Mouse (Mus musculus): Measurements from ENCODE around the gene Aqp7. TPM values are rescaled to one million over a fixed set of nuclear protein-coding genes. Genes with fewer than 3 reads are reported as not detected.
"Not testable (repeated sequence)": the region's sequence is repeated elsewhere in the genome, so short reads cannot be mapped to it uniquely, and the experiment has no call there.

Gene Aqp7
- total and polyA plus RNA-seq, 2 experiments from 2014 or later = not detected

GRCm38 (mm10) chr4:41091391-41091790 is 43.5 kb upstream of the Aqp7 start:
- H3K9ac ChIP-seq (replicated peaks; ENCODE audit: low read length, poor library complexity, severe bottlenecking) = no peak overlapping the region
- H3K4me2 ChIP-seq (ENCODE audit: low read depth, low read length, poor library complexity, severe bottlenecking) = no peak overlapping the region
- H3K36me3 ChIP-seq (ENCODE audit: insufficient read depth, low read length) = no peaks in the 10 kb centered on the region
- ATAC-seq (ENCODE audit: low FRiP score) (no peak), DNase-seq (ENCODE audit: low spot score) (no peak)
- WGBS = 59% methylated on average over 3 of the region's 3 CpGs
- TF ChIP-seq CTCF (IDR thresholded peaks at IDR 0.05) = no peak
- H3K9me3 ChIP-seq (ENCODE audit: low read length) = no peaks in the 10 kb centered on the region
- H3K4me3 ChIP-seq (ENCODE audit: low read depth, low read length) = no peak overlapping the region
- H3K27ac ChIP-seq (ENCODE audit: low read depth, low read length) = no peak overlapping the region
- no peaks in the 10 kb centered on the region for H3K27me3 ChIP-seq (ENCODE audit: insufficient read depth, low read length)
- H3K4me1 ChIP-seq (ENCODE audit: insufficient read depth, low read length) = no peaks in the 10 kb centered on the region

GRCm38 (mm10) chr4:41089705-41090104 is 41.8 kb upstream of the Aqp7 start:
- Histone ChIP-seq H3K4me3 (ENCODE audit: low read depth, low read length) (no peak overlapping the region), H3K4me1 (ENCODE audit: insufficient read depth, low read length) (no peaks in the 10 kb centered on the region), H3K9ac (replicated peaks; ENCODE audit: low read length, poor library complexity, severe bottlenecking) (no peak overlapping the region), H3K36me3 (ENCODE audit: insufficient read depth, low read length) (no peaks in the 10 kb centered on the region), H3K9me3 (ENCODE audit: low read length) (no peaks in the 10 kb centered on the region), H3K4me2 (ENCODE audit: low read depth, low read length, poor library complexity, severe bottlenecking) (no peak overlapping the region), H3K27ac (ENCODE audit: low read depth, low read length) (no peak overlapping the region), H3K27me3 (ENCODE audit: insufficient read depth, low read length) (no peaks in the 10 kb centered on the region)
- ATAC-seq (ENCODE audit: low FRiP score) (no peak), DNase-seq (ENCODE audit: low spot score) (no peak)
- no peak for TF ChIP-seq CTCF (IDR thresholded peaks at IDR 0.05)
- WGBS = 93% methylated on average over 2 of the region's 2 CpGs

DNA sequence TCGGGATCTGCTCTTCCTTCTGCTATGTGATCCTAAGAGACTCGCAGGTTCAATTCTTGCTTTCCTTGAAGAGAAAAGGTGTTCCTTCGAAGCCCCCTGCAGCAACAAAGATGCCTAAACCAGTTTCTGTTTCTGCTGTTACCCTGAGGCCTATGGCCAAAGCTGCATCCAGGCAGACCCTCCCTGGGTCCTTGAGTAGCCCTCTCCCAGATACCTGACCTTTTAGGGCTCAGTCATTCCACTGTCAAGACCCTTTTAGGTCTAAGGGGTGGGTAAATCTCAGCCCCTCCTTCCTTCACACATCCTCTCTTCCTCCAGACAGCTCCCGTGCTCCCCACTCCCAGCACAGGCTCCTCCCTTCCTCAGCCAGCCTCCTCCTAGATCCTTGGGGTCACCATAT is 41.2 kb upstream of the Aqp7 start:
- no peak for ATAC-seq (ENCODE audit: low FRiP score)
- no peak overlapping the region for H3K4me2 ChIP-seq (ENCODE audit: low read depth, low read length, poor library complexity, severe bottlenecking)
- H3K27me3 ChIP-seq (ENCODE audit: insufficient read depth, low read length) = no peaks in the 10 kb centered on the region
- WGBS = 82% methylated on average over 4 of the region's 4 CpGs
- no peak overlapping the region for H3K27ac ChIP-seq (ENCODE audit: low read depth, low read length)
- TF ChIP-seq CTCF (IDR thresholded peaks at IDR 0.05) = no peak
- DNase-seq (ENCODE audit: low spot score) = no peak
- no peak overlapping the region for H3K9ac ChIP-seq (replicated peaks; ENCODE audit: low read length, poor library complexity, severe bottlenecking)
- H3K36me3 ChIP-seq (ENCODE audit: insufficient read depth, low read length) = no peaks in the 10 kb centered on the region
- H3K4me1 ChIP-seq (ENCODE audit: insufficient read depth, low read length) = no peaks in the 10 kb centered on the region
- no peaks in the 10 kb centered on the region for H3K9me3 ChIP-seq (ENCODE audit: low read length)
- H3K4me3 ChIP-seq (ENCODE audit: low read depth, low read length) = no peak overlapping the region

GRCm38 (mm10) chr4:41087459-41088298 is 39.7 kb upstream of the Aqp7 start:
- Histone ChIP-seq H3K4me1 (ENCODE audit: insufficient read depth, low read length) (no peaks in the 10 kb centered on the region), H3K4me2 (ENCODE audit: low read depth, low read length, poor library complexity, severe bottlenecking) (no peak overlapping the region), H3K9ac (replicated peaks; ENCODE audit: low read length, poor library complexity, severe bottlenecking) (no peak overlapping the region), H3K9me3 (ENCODE audit: low read length) (no peaks in the 10 kb centered on the region), H3K36me3 (ENCODE audit: insufficient read depth, low read length) (no peaks in the 10 kb centered on the region), H3K27me3 (ENCODE audit: insufficient read depth, low read length) (no peaks in the 10 kb centered on the region), H3K4me3 (ENCODE audit: low read depth, low read length) (no peak overlapping the region), H3K27ac (ENCODE audit: low read depth, low read length) (no peak overlapping the region)
- DNase-seq (ENCODE audit: low spot score) = no peak
- no peak for ATAC-seq (ENCODE audit: low FRiP score)
- WGBS = 89% methylated on average over 16 of the region's 16 CpGs
- TF ChIP-seq CTCF (IDR thresholded peaks at IDR 0.05) = no peak

GRCm38 (mm10) chr4:41086947-41087346 is 39.0 kb upstream of the Aqp7 start:
- H3K36me3 ChIP-seq (ENCODE audit: insufficient read depth, low read length) = no peaks in the 10 kb centered on the region
- H3K9ac ChIP-seq (replicated peaks; ENCODE audit: low read length, poor library complexity, severe bottlenecking) = no peak overlapping the region
- TF ChIP-seq CTCF (IDR thresholded peaks at IDR 0.05) = no peak
- WGBS = 81% methylated on average over 9 of the region's 9 CpGs
- H3K27ac ChIP-seq (ENCODE audit: low read depth, low read length) = no peak overlapping the region
- no peaks in the 10 kb centered on the region for H3K9me3 ChIP-seq (ENCODE audit: low read length)
- H3K4me2 ChIP-seq (ENCODE audit: low read depth, low read length, poor library complexity, severe bottlenecking) = no peak overlapping the region
- no peak for ATAC-seq (ENCODE audit: low FRiP score)
- DNase-seq (ENCODE audit: low spot score) = no peak
- no peak overlapping the region for H3K4me3 ChIP-seq (ENCODE audit: low read depth, low read length)
- no peaks in the 10 kb centered on the region for H3K4me1 ChIP-seq (ENCODE audit: insufficient read depth, low read length)
- no peaks in the 10 kb centered on the region for H3K27me3 ChIP-seq (ENCODE audit: insufficient read depth, low read length)

- Histone ChIP-seq H3K36me3 (ENCODE audit: insufficient read depth, low read length) (no peaks in the 10 kb centered on the region), H3K4me2 (ENCODE audit: low read depth, low read length, poor library complexity, severe bottlenecking) (no peak overlapping the region), H3K9ac (replicated peaks; ENCODE audit: low read length, poor library complexity, severe bottlenecking) (no peak overlapping the region), H3K27me3 (ENCODE audit: insufficient read depth, low read length) (no peaks in the 10 kb centered on the region), H3K9me3 (ENCODE audit: low read length) (no peaks in the 10 kb centered on the region), H3K4me1 (ENCODE audit: insufficient read depth, low read length) (no peaks in the 10 kb centered on the region), H3K4me3 (ENCODE audit: low read depth, low read length) (no peak overlapping the region), H3K27ac (ENCODE audit: low read depth, low read length) (no peak overlapping the region)
- ATAC-seq (ENCODE audit: low FRiP score) = no peak
- no peak for DNase-seq (ENCODE audit: low spot score)
- WGBS = 78% methylated on average over 4 of the region's 4 CpGs
- no peak for TF ChIP-seq CTCF (IDR thresholded peaks at IDR 0.05)
Observed at GRCm38 (mm10) chr4:41084819-41085218, 36.9 kb upstream of the Aqp7 start.

DNA sequence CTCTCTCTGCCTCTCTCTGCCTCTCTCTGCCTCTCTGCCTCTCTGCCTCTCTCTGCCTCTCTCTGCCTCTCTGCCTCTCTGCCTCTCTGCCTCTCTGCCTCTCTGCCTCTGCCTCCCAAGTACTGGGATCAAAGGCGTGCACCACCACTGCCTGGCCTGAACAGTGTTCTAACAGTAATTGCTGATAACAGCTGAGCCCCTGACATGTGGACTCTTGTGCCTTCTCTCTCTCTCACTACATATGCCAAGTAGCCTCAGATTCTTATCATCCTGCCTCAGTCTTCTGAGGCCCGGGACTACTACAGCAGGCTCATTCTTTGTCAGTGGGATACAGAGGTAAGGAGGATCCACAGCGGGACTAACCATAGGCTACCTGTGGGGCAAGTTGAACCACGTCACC is 34.9 kb upstream of the Aqp7 start:
- H3K4me3 ChIP-seq (ENCODE audit: low read depth, low read length); H3K9ac ChIP-seq (replicated peaks; ENCODE audit: low read length, poor library complexity, severe bottlenecking); DNase-seq (ENCODE audit: low spot score); H3K27ac ChIP-seq (ENCODE audit: low read depth, low read length); H3K4me1 ChIP-seq (ENCODE audit: insufficient read depth, low read length); H3K36me3 ChIP-seq (ENCODE audit: insufficient read depth, low read length); H3K27me3 ChIP-seq (ENCODE audit: insufficient read depth, low read length); H3K4me2 ChIP-seq (ENCODE audit: low read depth, low read length, poor library complexity, severe bottlenecking); H3K9me3 ChIP-seq (ENCODE audit: low read length); ATAC-seq (ENCODE audit: low FRiP score): not testable (repeated sequence)
- WGBS = 77% methylated on average over 4 of the region's 4 CpGs

All from midbrain, postnatal 0 days (tissue).